Mouse (Mus musculus) frontal cortex, adult 2 months (tissue): ENCODE data around the gene Zic2. TPM values are rescaled to one million over a fixed set of nuclear protein-coding genes. Genes with fewer than 3 reads are reported as not detected.

ENCODE experiments used
- DNase-seq, 2 experiments: peaks; one replicate each; pipeline ENCODE4 v3.0.0; 2022; ENCODE audit warnings: low spot score in 1 of 2; ENCODE audit errors: extremely low spot score in 1 of 2
- polyA plus RNA-seq: library from polyadenylated mRNA; depleted of rRNA; stranded (reverse); fragments of >200 nt; gene quantifications from 2 replicates; pipeline ENCODE4 v1.2.3, GENCODE M21; 2012

Zic2 gene
- polyA plus RNA-seq, 1 experiment = 21.3 TPM

DNA sequence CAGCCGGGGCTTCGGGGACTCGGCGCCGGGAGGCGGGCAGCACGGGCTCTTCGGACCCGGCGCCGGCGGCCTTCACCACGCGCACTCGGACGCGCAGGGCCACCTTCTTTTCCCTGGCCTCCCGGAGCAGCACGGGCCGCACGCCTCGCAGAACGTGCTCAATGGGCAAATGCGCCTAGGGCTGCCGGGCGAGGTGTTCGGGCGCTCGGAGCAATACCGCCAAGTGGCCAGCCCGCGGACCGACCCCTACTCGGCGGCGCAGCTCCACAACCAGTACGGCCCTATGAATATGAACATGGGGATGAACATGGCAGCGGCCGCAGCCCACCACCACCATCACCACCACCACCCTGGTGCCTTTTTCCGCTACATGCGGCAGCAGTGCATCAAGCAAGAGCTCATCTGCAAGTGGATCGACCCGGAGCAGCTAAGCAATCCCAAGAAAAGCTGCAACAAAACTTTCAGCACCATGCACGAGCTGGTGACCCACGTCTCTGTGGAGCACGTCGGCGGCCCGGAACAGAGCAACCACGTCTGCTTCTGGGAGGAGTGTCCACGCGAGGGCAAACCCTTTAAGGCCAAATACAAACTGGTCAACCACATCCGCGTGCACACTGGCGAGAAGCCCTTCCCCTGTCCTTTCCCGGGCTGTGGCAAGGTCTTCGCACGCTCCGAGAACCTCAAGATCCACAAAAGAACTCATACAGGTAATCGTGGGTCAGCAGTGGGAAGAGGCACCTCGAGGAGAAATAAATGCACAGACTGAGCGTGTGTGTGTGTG is 996 bp downstream of the Zic2 start:
- DNase-seq = no peak

DNA sequence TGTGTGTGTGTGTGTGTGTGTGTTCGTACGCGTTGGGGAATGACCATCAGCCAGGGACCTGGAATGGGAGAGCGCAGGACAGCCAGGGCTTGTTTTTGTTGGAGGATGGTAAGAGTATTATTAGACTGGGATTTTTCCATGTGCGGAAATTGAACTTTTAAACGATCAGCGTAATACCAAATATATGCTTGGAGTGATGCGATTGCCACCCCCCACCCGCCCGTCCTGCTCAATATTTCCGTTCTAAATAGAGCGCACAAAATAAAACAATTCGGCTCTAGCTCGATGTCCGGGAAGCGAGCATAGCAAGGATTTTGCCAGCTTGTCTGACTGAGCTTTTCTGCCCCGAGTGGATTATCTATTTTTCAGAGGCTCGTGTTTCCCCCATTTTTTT is 1.6 kb downstream of the Zic2 start:
- no peak for DNase-seq

DNA sequence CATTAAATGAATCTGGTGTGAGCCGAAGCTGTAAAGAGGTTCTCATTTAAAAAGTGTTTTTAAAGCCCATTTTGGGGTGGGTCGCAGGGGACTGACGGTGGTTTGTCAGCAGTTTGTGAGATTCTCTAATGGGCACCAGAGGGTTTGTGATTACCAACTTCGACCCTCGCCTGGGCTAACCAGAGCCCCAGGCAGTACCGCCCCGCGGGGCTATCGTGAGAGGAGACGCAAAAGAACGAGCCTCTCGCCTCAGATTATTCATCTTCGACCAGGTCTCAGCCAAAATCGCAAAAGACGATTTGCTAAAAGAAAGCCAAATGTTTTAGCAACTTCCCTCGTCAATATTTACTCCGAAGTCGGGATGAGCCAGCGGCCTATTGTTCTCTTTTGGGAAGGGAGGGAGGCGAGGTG is 2.0 kb downstream of the Zic2 start:
- DNase-seq = no peak

GRCm38 (mm10) chr14:122477971-122478573 is 2.8 kb downstream of the Zic2 start:
- DNase-seq = no peak

GRCm38 (mm10) chr14:122478574-122479011 is 3.4 kb downstream of the Zic2 start:
- DNase-seq = no peak

- no peak for DNase-seq
Observed at GRCm38 (mm10) chr14:122479461-122480109, 4.3 kb downstream of the Zic2 start.

GRCm38 (mm10) chr14:122480355-122480754 is 5.1 kb downstream of the Zic2 start:
- DNase-seq = no peak

DNA sequence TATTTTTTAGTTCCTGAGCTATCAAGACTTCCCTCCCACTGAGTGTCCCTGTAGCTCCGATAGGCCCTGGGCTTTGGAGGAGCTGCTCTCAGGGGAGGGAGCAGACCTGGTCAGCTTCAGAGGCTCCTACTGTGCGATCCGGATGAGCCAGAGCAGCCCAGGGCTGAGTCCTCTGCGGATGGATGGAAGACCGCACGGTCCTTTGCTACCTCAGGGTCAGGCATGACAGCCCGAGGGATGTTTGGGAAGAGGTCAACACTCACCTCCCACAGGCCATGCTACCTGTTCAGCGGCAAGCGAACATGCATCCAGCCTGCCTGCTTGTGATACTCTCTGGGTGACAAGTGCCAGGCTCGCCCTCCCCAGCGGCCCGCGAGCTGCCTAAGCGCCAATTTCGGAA is 5.9 kb downstream of the Zic2 start:
- no peak for DNase-seq

DNA sequence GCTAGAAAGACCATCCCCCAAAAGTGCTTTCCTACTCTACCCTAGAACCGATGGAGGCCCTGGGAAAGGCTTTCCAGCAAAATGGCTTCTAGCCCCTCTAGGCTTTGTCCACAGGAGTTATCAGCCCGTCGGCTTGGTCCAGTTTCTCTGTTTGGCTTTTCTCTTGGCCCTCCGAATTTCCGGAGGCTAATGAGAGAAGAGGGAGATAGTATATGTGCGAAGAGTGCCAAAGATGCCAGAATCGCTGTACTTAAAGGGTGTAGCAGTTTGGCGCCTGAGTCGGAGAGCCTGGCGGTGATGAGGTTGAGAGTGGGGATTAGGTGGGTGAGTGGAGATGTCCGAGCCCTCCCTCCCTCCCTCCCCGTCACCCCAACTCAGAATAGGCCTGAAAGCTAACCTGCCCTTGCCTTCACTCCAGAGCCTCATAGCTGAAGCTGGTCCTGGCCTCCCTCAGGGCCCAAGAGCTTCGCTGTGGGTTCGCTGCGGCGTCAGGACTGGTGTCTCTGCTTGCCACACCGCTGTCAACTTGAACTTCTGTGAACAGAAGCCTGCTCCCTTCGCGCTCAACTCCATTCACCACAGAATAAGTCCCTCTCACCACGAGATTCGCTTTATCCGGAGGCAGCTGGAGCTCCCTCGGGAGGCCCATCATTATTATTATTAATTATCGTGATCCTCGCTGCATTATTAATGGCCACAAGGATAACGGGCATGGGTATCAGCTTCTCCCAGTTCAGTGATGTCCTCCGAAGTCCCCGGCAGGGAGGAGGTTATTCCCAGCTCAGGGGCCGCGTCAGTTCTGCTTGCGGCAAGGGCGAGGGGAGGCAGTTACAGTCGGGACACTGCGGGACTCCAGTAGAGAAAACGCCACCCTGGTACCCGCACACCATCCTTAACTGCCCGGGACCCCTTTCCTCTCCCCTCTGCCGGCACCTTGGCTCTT is 7.1 kb downstream of the Zic2 start:
- no peak for DNase-seq

- DNase-seq = no peak
Observed at GRCm38 (mm10) chr14:122483024-122483385, 7.8 kb downstream of the Zic2 start.

DNA sequence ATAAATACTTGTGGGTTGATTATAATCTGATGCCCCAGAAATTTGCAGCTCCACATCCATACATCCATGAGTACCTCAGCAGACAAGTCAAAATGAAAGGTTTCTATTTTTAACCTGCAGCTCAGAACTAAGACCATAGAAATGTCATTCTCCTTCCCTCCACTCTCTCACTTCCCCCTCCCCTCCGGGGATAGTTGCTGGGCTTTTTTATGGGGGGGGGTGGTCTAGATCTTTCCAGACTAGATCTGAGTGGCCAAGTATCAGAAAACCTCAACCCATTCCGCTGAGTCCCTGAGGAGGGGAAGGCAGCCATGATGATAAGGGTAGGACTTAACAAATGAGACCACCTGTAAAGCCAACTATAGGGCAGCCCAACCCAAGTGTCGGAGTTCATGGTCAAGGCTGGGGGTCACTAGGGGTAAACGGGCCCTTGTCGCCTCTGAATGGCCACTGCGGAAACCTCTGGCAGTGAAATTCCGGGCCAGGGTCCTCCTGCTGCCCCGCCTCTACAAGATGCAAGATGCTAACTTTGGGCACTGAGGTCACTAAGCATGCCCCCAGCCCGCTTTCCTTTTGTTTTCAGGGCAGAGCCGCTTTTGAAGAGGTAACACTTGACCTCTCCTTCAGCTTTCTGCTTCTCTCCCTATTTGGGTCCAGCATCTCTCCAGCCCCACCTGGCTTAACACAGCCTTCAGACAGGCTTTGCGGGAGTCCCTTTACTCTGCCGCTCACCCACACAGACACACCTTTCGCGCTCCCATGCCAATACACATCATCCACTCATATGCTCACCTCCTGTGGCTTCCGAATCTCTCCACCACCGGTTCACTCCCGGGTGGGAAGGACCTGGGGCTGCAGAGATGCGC is 8.6 kb downstream of the Zic2 start:
- no peak for DNase-seq

- DNase-seq = no peak
Observed at GRCm38 (mm10) chr14:122484458-122484843, 9.2 kb downstream of the Zic2 start.

DNA sequence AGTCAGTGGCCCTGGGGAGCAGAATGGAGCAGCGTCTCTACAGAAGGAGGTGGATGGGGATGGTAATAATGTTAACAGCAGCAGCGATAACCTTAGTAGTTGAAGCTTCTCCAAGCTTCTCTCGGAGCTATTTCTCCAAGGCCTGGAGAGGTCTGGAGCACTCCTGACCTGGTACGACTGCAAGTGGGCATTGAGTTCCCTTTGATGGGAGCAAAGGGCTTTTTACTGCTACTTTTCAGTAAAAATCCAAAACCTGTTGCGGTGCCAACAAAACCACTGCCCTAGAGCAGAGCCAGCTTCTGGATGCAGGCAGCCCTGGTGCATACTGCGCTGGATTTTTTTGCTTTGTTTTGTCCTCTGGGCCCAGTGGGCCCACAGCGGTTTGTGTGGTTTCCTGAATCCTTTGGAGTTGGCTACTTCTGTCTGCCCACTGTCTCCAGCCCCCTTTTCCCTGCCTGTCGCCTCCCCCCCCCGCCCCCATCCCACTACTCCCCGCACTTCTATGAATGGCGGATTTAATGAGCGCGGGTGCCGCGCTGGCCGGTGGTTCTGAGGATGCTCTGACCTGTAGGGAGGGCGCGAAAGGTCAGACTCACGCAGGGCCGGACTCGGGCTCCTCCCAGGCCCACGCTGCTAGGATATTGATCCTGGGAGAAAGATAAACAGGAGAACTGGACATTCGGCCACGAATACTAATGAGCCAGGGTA is 9.8 kb downstream of the Zic2 start:
- no peak for DNase-seq

DNA sequence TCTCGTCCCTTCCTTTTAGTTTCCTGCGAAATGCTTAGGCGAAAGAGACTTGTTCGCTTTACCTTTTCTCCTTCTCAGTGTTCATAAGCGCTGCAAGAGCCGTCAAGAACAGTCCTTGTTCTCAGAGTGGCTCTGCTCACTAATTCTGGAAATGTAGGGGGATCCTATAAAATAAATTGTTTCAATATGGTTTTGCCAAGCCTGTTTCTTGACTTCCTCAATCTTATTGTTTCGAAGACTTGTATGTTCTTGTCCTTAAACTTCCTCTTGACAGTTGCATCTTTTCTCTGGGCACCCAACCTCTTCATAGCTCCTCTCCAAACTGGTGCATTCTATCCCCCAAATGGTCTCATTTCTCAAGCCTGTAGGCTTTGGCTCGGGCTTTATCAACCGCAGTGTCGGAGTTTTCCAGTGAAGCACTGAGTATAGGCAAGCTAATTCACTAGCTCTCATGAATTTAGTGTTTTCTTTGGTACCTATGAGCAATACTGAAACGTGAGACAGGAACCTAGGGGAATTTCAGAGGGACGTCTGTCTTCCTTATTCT is 10.5 kb downstream of the Zic2 start:
- DNase-seq = no peak

- no peak for DNase-seq
Observed at GRCm38 (mm10) chr14:122486611-122487010, 11.4 kb downstream of the Zic2 start.

DNA sequence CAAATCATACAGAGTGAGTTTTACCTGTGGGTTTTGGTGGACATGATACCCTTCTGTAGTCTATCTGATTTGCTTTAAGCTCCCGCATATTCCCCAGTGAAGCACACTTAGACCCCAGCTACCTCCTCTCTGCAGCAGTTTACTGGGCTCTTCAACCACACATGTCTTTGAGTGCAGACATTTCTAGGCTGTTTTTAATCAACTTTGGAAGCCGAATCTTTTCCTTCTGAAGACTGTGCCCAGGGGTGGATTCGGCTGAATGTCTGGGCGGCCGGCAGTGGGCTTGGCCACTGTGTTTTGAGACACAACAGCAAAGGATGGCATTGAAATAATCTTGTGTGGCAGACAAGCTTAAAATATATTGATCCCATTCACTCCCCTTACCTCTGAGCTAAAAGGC is 12.1 kb downstream of the Zic2 start:
- DNase-seq = no peak

- DNase-seq = no peak
Observed at GRCm38 (mm10) chr14:122489041-122489440, 13.8 kb downstream of the Zic2 start.

- no peak for DNase-seq
Observed at GRCm38 (mm10) chr14:122489686-122490414, 14.6 kb downstream of the Zic2 start.
